Mouse (Mus musculus): ENCODE results near the gene Tacstd2. TPM values are rescaled to one million over a fixed set of nuclear protein-coding genes. Genes with fewer than 3 reads are reported as not detected.

Gene Tacstd2
- polyA plus RNA-seq (2014; fragmentation: Illumina TruSeq; extraction: RNeasy Lipid Tissue Mini Kit (QIAGEN cat#74804); ENCODE audit: low replicate concordance), result not detected

DNA sequence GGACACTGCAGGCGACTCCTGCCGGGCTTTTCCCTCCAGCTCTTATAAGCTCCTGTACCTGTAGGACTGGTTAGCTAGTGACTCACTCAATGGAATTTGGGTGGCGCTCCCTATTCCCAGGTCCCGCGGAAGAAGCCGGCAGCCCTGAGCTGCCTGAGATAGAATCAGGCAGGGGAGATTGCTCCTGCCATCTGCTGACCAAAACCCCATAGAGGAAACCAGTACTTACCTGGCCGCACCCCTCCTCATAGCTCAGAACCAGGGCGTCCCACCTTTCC lies at the start of gene Tacstd2:
TSS of gene Tacstd2 (minus strand) at position 20 of the 278 bp plus-strand sequence.

DNA sequence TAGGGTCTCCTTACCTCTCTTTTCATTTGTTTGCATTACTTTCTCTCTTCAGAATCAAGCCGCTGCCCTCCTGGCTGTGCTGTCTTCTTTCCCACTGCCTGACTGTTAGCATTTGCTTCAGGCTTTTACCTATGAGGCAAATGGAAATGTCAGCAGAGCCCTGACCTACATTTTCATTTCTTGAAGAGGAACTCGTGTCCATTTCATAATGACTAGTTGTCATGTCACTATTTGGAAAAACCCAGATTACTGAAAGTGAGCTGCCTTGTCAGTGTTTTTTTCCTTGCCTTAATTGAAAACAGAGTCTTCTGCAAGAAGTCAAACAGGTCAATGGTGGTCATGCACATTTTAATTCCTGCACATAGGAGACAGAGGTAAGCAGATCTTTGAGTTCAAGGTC lies 43.8 kb downstream of the Tacstd2 start, which contains the start of gene Il23r:
TSS of gene Il23r (minus strand) at position 101 of the 400 bp plus-strand sequence.

Other genes starting within 250 kb of the Tacstd2 start
- 2.8 TPM for gene Il12rb2, start 159.6 kb downstream of the Tacstd2 start, polyA plus RNA-seq (2014; fragmentation: Illumina TruSeq; extraction: RNeasy Lipid Tissue Mini Kit (QIAGEN cat#74804); ENCODE audit: low replicate concordance)
- gene Il23r, start 43.9 kb downstream of the Tacstd2 start, polyA plus RNA-seq (2014; fragmentation: Illumina TruSeq; extraction: RNeasy Lipid Tissue Mini Kit (QIAGEN cat#74804); ENCODE audit: low replicate concordance), result 0.97 TPM

Measured in small intestine, adult 10 weeks (tissue).